Mouse (Mus musculus): ENCODE data around the gene Coa3. TPM values are rescaled to one million over a fixed set of nuclear protein-coding genes. Genes with fewer than 3 reads are reported as not detected.

Gene Coa3
- 100 to 1,000 TPM; 129 to 135 TPM for polyA plus RNA-seq (2012; fragmentation: generic; extraction: Trizol)

GRCm38 (mm10) chr11:101278223-101279192, at the start of gene Coa3, which contains the start of gene Cntd1:
TSS of gene Coa3 (minus strand) at chr11:101279114.
TSS of gene Cntd1 (plus strand) at chr11:101279012.

GRCm38 (mm10) chr11:101324763-101325162, 45.8 kb upstream of the Coa3 start, which contains the start of gene Aoc2:
TSS of gene Aoc2 (plus strand) at chr11:101325063.

GRCm38 (mm10) chr11:101315665-101316500, 37.0 kb upstream of the Coa3 start, which contains the start of gene Psme3:
TSS of gene Psme3 (plus strand) at chr11:101316213.

GRCm38 (mm10) chr11:101302004-101302798, 23.3 kb upstream of the Coa3 start, which contains the start of gene Becn1:
TSS of gene Becn1 (minus strand) at chr11:101302286.

GRCm38 (mm10) chr11:101259948-101260825, 18.7 kb downstream of the Coa3 start, which contains the start of gene Wnk4:
TSS of gene Wnk4 (plus strand) at chr11:101260567.

GRCm38 (mm10) chr11:101253613-101254389, 25.1 kb downstream of the Coa3 start, which contains the start of gene Vps25:
TSS of gene Vps25 (plus strand) at chr11:101253707.

GRCm38 (mm10) chr11:101245855-101246701, 32.8 kb downstream of the Coa3 start, which contains the start of gene Ramp2:
TSS of gene Ramp2 (plus strand) at chr11:101246028.

Other genes starting within 250 kb of the Coa3 start
- 10 to 100 TPM; 21.6 to 69.1 TPM for gene Naglu, start 209.1 kb downstream of the Coa3 start, polyA plus RNA-seq (2012; fragmentation: generic; extraction: Trizol)
- under 1 TPM; 0.02 to 0.50 TPM for gene Hsd17b1, start 200.7 kb downstream of the Coa3 start, polyA plus RNA-seq (2012; fragmentation: generic; extraction: Trizol)
- 10 to 100 TPM; 24.7 to 42.6 TPM for gene Coasy, start 196.5 kb downstream of the Coa3 start, polyA plus RNA-seq (2012; fragmentation: generic; extraction: Trizol)
- 10 to 100 TPM; 23.4 to 30.0 TPM for gene Mlx, start 191.8 kb downstream of the Coa3 start, polyA plus RNA-seq (2012; fragmentation: generic; extraction: Trizol)
- gene Psmc3ip, start 183.7 kb downstream of the Coa3 start, polyA plus RNA-seq (2012; fragmentation: generic; extraction: Trizol) = 10 to 100 TPM; 10.9 to 17.0 TPM
- 10 to 100 TPM; 18.5 to 57.2 TPM for gene Retreg3, start 159.2 kb downstream of the Coa3 start, polyA plus RNA-seq (2012; fragmentation: generic; extraction: Trizol)
- 100 to 1,000 TPM in 1 of 2 experiments, 10 to 100 TPM in 1; 79.8 to 132 TPM for gene Tubg1, start 159.2 kb downstream of the Coa3 start, polyA plus RNA-seq (2012; fragmentation: generic; extraction: Trizol)
- under 1 TPM; 0.08 to 0.42 TPM for gene Tubg2, start 123.2 kb downstream of the Coa3 start, polyA plus RNA-seq (2012; fragmentation: generic; extraction: Trizol)
- gene Cntnap1, start 108.6 kb downstream of the Coa3 start, polyA plus RNA-seq (2012; fragmentation: generic; extraction: Trizol) = 1 to 10 TPM in 1 of 2 experiments, under 1 TPM in 1; 0.25 to 4.2 TPM
- gene Plekhh3, start 107.8 kb downstream of the Coa3 start, polyA plus RNA-seq (2012; fragmentation: generic; extraction: Trizol) = 10 to 100 TPM; 19.4 to 50.6 TPM
- gene Ccr10, start 103.7 kb downstream of the Coa3 start, polyA plus RNA-seq (2012; fragmentation: generic; extraction: Trizol) = 1 to 10 TPM in 1 of 2 experiments, under 1 TPM in 1; 0.15 to 1.9 TPM
- gene Ezh1, start 52.7 kb downstream of the Coa3 start, polyA plus RNA-seq (2012; fragmentation: generic; extraction: Trizol) = 10 to 100 TPM in 1 of 2 experiments, 1 to 10 TPM in 1; 2.5 to 59.5 TPM
- gene Ramp2, start 33.1 kb downstream of the Coa3 start, polyA plus RNA-seq (2012; fragmentation: generic; extraction: Trizol) = 10 to 100 TPM in 1 of 2 experiments, under 1 TPM in 1; 0.06 to 11.4 TPM
- gene Vps25, start 25.4 kb downstream of the Coa3 start, polyA plus RNA-seq (2012; fragmentation: generic; extraction: Trizol) = 100 to 1,000 TPM; 160 to 255 TPM
- 10 to 100 TPM in 1 of 2 experiments, under 1 TPM in 1; 0.75 to 15.8 TPM for gene Wnk4, start 18.5 kb downstream of the Coa3 start, polyA plus RNA-seq (2012; fragmentation: generic; extraction: Trizol)
- gene Cntd1, start 102 bp downstream of the Coa3 start, polyA plus RNA-seq (2012; fragmentation: generic; extraction: Trizol) = under 1 TPM in 1 of 2 experiments, not detected in 1; 0.31 TPM
- gene Becn1, start 23.2 kb upstream of the Coa3 start, polyA plus RNA-seq (2012; fragmentation: generic; extraction: Trizol) = 100 to 1,000 TPM in 1 of 2 experiments, 10 to 100 TPM in 1; 26.7 to 146 TPM
- 10 to 100 TPM; 40.8 to 46.7 TPM for gene Psme3, start 37.1 kb upstream of the Coa3 start, polyA plus RNA-seq (2012; fragmentation: generic; extraction: Trizol)
- gene Aoc2, start 45.9 kb upstream of the Coa3 start, polyA plus RNA-seq (2012; fragmentation: generic; extraction: Trizol) = 1 to 10 TPM in 1 of 2 experiments, under 1 TPM in 1; 0.28 to 2.7 TPM
- gene Aoc3, start 51.5 kb upstream of the Coa3 start, polyA plus RNA-seq (2012; fragmentation: generic; extraction: Trizol) = 10 to 100 TPM in 1 of 2 experiments, under 1 TPM in 1; 0.39 to 37.3 TPM
- gene G6pc, start 88.4 kb upstream of the Coa3 start, polyA plus RNA-seq (2012; fragmentation: generic; extraction: Trizol) = not detected
- gene Aarsd1, start 138.5 kb upstream of the Coa3 start, polyA plus RNA-seq (2012; fragmentation: generic; extraction: Trizol) = 100 to 1,000 TPM in 1 of 2 experiments, 10 to 100 TPM in 1; 55.6 to 118 TPM
- 10 to 100 TPM in 1 of 2 experiments, 1 to 10 TPM in 1; 6.0 to 10.4 TPM for gene Gm27029, start 145.7 kb upstream of the Coa3 start, polyA plus RNA-seq (2012; fragmentation: generic; extraction: Trizol)
- 10 to 100 TPM in 1 of 2 experiments, 1 to 10 TPM in 1; 7.1 to 24.8 TPM for gene Rundc1, start 146.0 kb upstream of the Coa3 start, polyA plus RNA-seq (2012; fragmentation: generic; extraction: Trizol)
- gene Ptges3l, start 146.2 kb upstream of the Coa3 start, polyA plus RNA-seq (2012; fragmentation: generic; extraction: Trizol) = 10 to 100 TPM in 1 of 2 experiments, 1 to 10 TPM in 1; 8.2 to 25.9 TPM
- 1,000 to 10,000 TPM; 3,424 to 4,212 TPM for gene Rpl27, start 163.2 kb upstream of the Coa3 start, polyA plus RNA-seq (2012; fragmentation: generic; extraction: Trizol)
- 10 to 100 TPM; 38.1 to 78.1 TPM for gene Ifi35, start 169.3 kb upstream of the Coa3 start, polyA plus RNA-seq (2012; fragmentation: generic; extraction: Trizol)
- 10 to 100 TPM; 41.4 to 62.3 TPM for gene Rnd2, start 185.9 kb upstream of the Coa3 start, polyA plus RNA-seq (2012; fragmentation: generic; extraction: Trizol)
- gene Vat1, start 187.1 kb upstream of the Coa3 start, polyA plus RNA-seq (2012; fragmentation: generic; extraction: Trizol) = 100 to 1,000 TPM; 270 to 433 TPM